Mouse (Mus musculus) forebrain, embryonic 12.5 days (tissue): ENCODE measurements around the gene Plekha7. TPM values are rescaled to one million over a fixed set of nuclear protein-coding genes. Genes with fewer than 3 reads are reported as not detected.

Experiments used
- ATAC-seq: fragments of 200-750 bp; cut with Nextera tagmentation; 2 replicates; pipeline ENCODE4 v1.8.0; 2017; ENCODE audit warnings: moderate TSS enrichment; ENCODE audit not compliant: low FRiP score
- H3K27ac ChIP-seq: fragments of 300-500 bp; sonication (generic); 2 replicates; pipeline ENCODE4 v1.5.1; 2016; ENCODE audit warnings: mild to moderate bottlenecking
- H3K27me3 ChIP-seq: fragments of 300-500 bp; sonication (generic); 2 replicates; pipeline ENCODE4 v1.6.1; 2016; ENCODE audit warnings: mild to moderate bottlenecking
- H3K36me3 ChIP-seq: fragments of 300-500 bp; sonication (generic); replicated peaks from 2 replicates; pipeline ENCODE4 v1.6.1; 2016; ENCODE audit warnings: mild to moderate bottlenecking
- H3K4me1 ChIP-seq: fragments of 300-500 bp; sonication (generic); 2 replicates; pipeline ENCODE4 v1.6.1; 2016
- H3K4me2 ChIP-seq: fragments of 300-500 bp; sonication (generic); 2 replicates; pipeline ENCODE4 v1.6.1; 2016; ENCODE audit warnings: mild to moderate bottlenecking, moderate library complexity
- H3K4me3 ChIP-seq: fragments of 300-500 bp; sonication (generic); replicated peaks from 2 replicates; pipeline ENCODE4 v1.5.1; 2016; ENCODE audit warnings: mild to moderate bottlenecking
- H3K9ac ChIP-seq: fragments of 300-500 bp; sonication (generic); 2 replicates; pipeline ENCODE4 v1.6.1; 2016; ENCODE audit warnings: mild to moderate bottlenecking
- H3K9me3 ChIP-seq: fragments of 300-500 bp; sonication (generic); 2 replicates; pipeline ENCODE4 v1.6.1; 2016
- WGBS: fragments of 180-500 bp; shearing (Covaris S2); methylation state at CpG from one replicate; pipeline ENCODE4 v1.1.7; 2016; 5-methylcytosine and 5-hydroxymethylcytosine counted together
- polyA plus RNA-seq: library from polyadenylated mRNA; unstranded; fragments of >200 nt; fragmentation: Nextera tagmentation; extraction: Ambion mirVana; gene quantifications from 2 replicates; pipeline ENCODE4 v1.2.1, GENCODE M21; 2016

Gene Plekha7
- polyA plus RNA-seq, 1 experiment from 2014 or later: 20.8 TPM

DNA sequence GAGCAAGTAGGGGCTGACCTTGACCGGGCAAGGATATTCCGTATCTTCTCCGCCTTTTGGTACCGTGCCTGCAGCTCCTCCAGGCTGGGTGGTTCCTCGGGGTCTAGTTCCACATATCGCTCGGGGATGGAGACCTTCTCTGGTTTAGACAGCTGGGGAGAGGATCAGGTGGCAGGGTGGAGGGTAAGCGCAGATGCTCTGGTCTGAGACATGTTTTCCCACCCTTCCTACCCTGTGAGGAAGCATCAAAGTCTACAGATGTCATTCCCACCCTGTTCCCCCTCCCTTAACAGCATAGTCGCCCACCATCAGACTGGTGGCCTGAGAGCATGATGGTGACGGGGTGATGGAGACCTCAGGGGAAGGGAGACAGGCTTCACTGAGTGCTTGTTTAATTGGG, 178.8 kb downstream of the Plekha7 start:
- ATAC-seq: no peak
- Histone ChIP-seq H3K9ac (no peak overlapping the region), H3K4me2 (no peak overlapping the region), H3K27ac (no peak overlapping the region), H3K4me1 (peaks cover 6% of the 10 kb centered on the region; the same call in 1 of the 2 replicates), H3K36me3 (peaks cover 30% of the 10 kb centered on the region; the same call in 1 of the 2 replicates), H3K27me3 (no peaks in the 10 kb centered on the region), H3K9me3 (no peaks in the 10 kb centered on the region), H3K4me3 (no peak overlapping the region)
- WGBS: 94% methylated on average over 10 of the region's 10 CpGs

- Histone ChIP-seq H3K4me2 (no peak overlapping the region), H3K9me3 (no peaks in the 10 kb centered on the region), H3K27ac (no peak overlapping the region), H3K9ac (no peak overlapping the region), H3K4me1 (peaks cover 12% of the 10 kb centered on the region), H3K36me3 (peaks cover 34% of the 10 kb centered on the region; the same call in 1 of the 2 replicates), H3K4me3 (no peak overlapping the region), H3K27me3 (no peaks in the 10 kb centered on the region)
- no peak for ATAC-seq
- WGBS: 96% methylated on average over 8 of the region's 8 CpGs
Measured at GRCm38 (mm10) chr7:116128286-116128685, 179.9 kb downstream of the Plekha7 start.

GRCm38 (mm10) chr7:116127052-116127451, 181.1 kb downstream of the Plekha7 start:
- 95% methylated on average over 2 of the region's 2 CpGs for WGBS

DNA sequence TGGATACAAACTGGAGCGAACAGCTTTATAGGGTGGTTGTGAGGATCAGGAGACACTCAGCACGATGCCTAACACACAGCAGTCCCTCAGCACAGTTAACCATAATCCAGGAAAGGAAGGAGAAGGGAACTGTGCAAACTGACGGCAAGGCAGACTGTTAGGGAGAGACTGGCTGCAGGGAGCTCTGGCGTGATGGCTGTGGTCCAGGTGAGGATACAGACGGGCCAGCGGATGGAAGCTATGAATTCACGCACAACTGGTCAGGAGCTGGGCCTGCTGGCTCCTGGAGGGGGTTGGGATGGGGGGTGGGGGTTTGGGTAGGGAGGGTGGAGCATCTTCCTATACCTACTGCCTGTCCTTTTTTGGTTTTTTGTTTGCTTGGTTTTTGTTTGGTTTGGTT, 182.5 kb downstream of the Plekha7 start:
- H3K4me1 ChIP-seq: peaks cover 31% of the 10 kb centered on the region
- no peak overlapping the region for H3K4me3 ChIP-seq
- H3K36me3 ChIP-seq: peaks cover 34% of the 10 kb centered on the region; the same call in 1 of the 2 replicates
- no peak for ATAC-seq
- no peaks in the 10 kb centered on the region for H3K27me3 ChIP-seq
- no peak overlapping the region for H3K4me2 ChIP-seq
- H3K9me3 ChIP-seq: no peaks in the 10 kb centered on the region
- H3K27ac ChIP-seq: no peak overlapping the region
- 86% methylated on average over 7 of the region's 7 CpGs for WGBS
- no peak overlapping the region for H3K9ac ChIP-seq

More at GRCm38 (mm10) chr7:116127052-116127451, 181.1 kb downstream of the Plekha7 start:
- no peak overlapping the region for H3K4me2 ChIP-seq
- H3K4me3 ChIP-seq: no peak overlapping the region
- no peak overlapping the region for H3K9ac ChIP-seq
- no peak for ATAC-seq
- H3K9me3 ChIP-seq: no peaks in the 10 kb centered on the region
- peaks cover 34% of the 10 kb centered on the region; the same call in 1 of the 2 replicates for H3K36me3 ChIP-seq
- H3K27ac ChIP-seq: no peak overlapping the region
- H3K4me1 ChIP-seq: peaks cover 24% of the 10 kb centered on the region
- H3K27me3 ChIP-seq: no peaks in the 10 kb centered on the region

DNA sequence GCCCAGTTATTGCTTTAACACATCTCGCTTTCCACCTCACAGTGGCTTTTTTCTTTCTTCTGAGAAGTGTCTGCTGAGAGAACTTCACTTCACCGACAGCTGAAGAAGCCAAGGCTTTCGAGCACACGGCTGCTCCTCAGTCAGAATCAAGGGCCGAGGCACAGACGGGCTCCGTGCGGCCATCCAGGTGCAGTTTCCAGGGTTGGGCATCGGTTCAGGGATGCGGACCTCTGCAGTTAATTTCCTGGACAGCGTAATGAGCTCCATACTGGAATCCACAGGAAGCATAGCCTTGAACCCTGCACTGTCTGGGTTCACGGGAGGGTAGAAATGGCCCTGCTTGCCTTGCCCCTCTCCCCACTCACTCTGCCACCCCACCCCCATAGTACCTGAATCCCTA, 184.1 kb downstream of the Plekha7 start:
- no peak overlapping the region for H3K4me3 ChIP-seq
- no peaks in the 10 kb centered on the region for H3K27me3 ChIP-seq
- WGBS: 89% methylated on average over 12 of the region's 12 CpGs
- no peaks in the 10 kb centered on the region for H3K9me3 ChIP-seq
- no peak overlapping the region for H3K4me2 ChIP-seq
- H3K9ac ChIP-seq: no peak overlapping the region
- peaks cover 28% of the 10 kb centered on the region; the same call in 1 of the 2 replicates for H3K36me3 ChIP-seq
- H3K4me1 ChIP-seq: peaks cover 36% of the 10 kb centered on the region
- H3K27ac ChIP-seq: no peak overlapping the region
- ATAC-seq: no peak

- no peak overlapping the region for H3K9ac ChIP-seq
- no peaks in the 10 kb centered on the region for H3K9me3 ChIP-seq
- no peak overlapping the region for H3K27ac ChIP-seq
- ATAC-seq: no peak
- no peaks in the 10 kb centered on the region for H3K27me3 ChIP-seq
- peaks cover 24% of the 10 kb centered on the region; the same call in 1 of the 2 replicates for H3K36me3 ChIP-seq
- peaks cover 36% of the 10 kb centered on the region for H3K4me1 ChIP-seq
- WGBS: 86% methylated on average over 2 of the region's 2 CpGs
- no peak overlapping the region for H3K4me2 ChIP-seq
- H3K4me3 ChIP-seq: no peak overlapping the region
Measured at GRCm38 (mm10) chr7:116123597-116123985, 184.6 kb downstream of the Plekha7 start.

GRCm38 (mm10) chr7:116122981-116123596, 185.1 kb downstream of the Plekha7 start:
- no peak for ATAC-seq
- 54% methylated on average over 13 of the region's 13 CpGs for WGBS
- no peak overlapping the region for H3K9ac ChIP-seq

DNA sequence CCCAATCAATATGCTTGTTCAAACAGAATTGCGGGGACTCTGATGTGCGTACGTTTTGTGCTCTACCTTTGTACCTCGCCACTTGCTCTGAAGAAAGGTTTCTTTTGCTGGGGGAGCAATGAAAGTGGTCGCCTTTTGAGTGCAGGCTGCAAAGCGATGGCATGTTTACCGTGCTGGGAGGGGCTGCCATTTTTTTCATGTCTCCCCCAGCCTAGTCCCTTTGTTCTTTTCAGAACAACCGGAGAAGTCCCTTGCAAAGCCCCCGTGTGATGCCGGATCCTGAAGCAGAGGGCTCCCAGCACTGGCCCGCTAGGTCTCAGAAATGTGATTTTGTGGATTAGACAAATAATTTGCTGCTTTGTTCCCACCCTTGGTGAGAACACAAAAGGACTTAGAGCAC, 187.0 kb downstream of the Plekha7 start:
- Histone ChIP-seq H3K4me2 (no peak overlapping the region), H3K27me3 (no peaks in the 10 kb centered on the region), H3K27ac (peak overlapping the region; percentile 50), H3K4me1 (peaks cover 36% of the 10 kb centered on the region), H3K9me3 (no peaks in the 10 kb centered on the region), H3K36me3 (peaks cover 10% of the 10 kb centered on the region; the same call in 1 of the 2 replicates), H3K4me3 (no peak overlapping the region), H3K9ac (no peak overlapping the region)
- 11% methylated on average over 11 of the region's 11 CpGs for WGBS
- ATAC-seq: no peak

More at GRCm38 (mm10) chr7:116122981-116123596, 185.1 kb downstream of the Plekha7 start:
- no peaks in the 10 kb centered on the region for H3K27me3 ChIP-seq
- H3K4me3 ChIP-seq: no peak overlapping the region
- H3K27ac ChIP-seq: no peak overlapping the region
- no peak overlapping the region for H3K4me2 ChIP-seq
- H3K9me3 ChIP-seq: no peaks in the 10 kb centered on the region
- peaks cover 36% of the 10 kb centered on the region for H3K4me1 ChIP-seq
- peaks cover 19% of the 10 kb centered on the region; the same call in 1 of the 2 replicates for H3K36me3 ChIP-seq

DNA sequence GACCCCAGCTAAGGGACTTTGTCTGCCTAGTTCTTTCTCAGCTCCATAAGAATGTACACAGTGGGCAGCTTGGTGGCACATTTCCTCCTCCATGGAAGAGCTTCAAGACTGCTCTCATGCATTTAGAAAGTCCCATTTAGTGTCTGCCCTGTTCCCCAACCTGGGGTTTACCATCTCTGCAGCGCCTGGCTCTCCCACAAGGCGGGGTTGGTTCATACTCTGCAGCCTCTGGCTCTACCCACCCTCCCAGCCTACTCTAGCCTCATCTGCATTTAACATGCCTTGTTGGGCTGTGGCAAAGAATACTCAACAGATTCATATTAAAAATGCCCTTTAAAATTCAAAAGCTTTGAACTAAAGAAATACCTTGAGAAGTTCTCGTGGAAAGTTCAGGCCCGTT, 187.4 kb downstream of the Plekha7 start:
- no peaks in the 10 kb centered on the region for H3K27me3 ChIP-seq
- H3K4me1 ChIP-seq: peaks cover 36% of the 10 kb centered on the region
- no peak overlapping the region for H3K4me2 ChIP-seq
- no peak overlapping the region for H3K4me3 ChIP-seq
- H3K27ac ChIP-seq: peak overlapping the region; percentile 50; the same call in 1 of the 2 replicates
- ATAC-seq: no peak
- H3K9ac ChIP-seq: no peak overlapping the region
- 53% methylated on average over 4 of the region's 4 CpGs for WGBS
- H3K9me3 ChIP-seq: no peaks in the 10 kb centered on the region
- peaks cover 10% of the 10 kb centered on the region; the same call in 1 of the 2 replicates for H3K36me3 ChIP-seq

- H3K36me3 ChIP-seq: 0 out of 2 replicates have a peak, but pooled peaks cover 5% of the 10 kb centered on the region
- H3K4me2 ChIP-seq: no peak overlapping the region
- no peaks in the 10 kb centered on the region for H3K27me3 ChIP-seq
- no peak overlapping the region for H3K4me3 ChIP-seq
- H3K9ac ChIP-seq: no peak overlapping the region
- ATAC-seq: no peak
- peaks cover 36% of the 10 kb centered on the region for H3K4me1 ChIP-seq
- 68% methylated on average over 1 of the region's 1 CpGs for WGBS
- no peaks in the 10 kb centered on the region for H3K9me3 ChIP-seq
- H3K27ac ChIP-seq: no peak overlapping the region
Measured at GRCm38 (mm10) chr7:116119306-116119857, 188.8 kb downstream of the Plekha7 start.

DNA sequence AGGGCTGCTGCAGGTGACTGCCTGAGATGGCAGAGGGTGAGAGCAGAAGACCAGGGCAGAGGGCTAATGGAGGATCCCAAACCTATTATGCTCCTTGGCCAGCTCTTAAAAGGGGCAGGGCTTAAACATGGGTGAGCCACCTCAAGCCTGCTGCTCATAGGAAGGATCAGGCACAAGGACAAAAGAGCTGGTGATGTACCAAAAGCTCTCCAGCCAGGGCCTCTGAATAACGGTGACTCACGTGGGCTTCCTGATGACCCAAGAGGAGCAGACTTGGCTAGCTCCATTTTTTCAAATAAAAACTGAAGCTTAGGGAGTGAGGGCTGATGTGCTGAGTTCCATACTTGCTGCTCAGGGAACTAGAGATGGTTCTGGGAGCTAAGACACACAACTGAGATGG, 192.2 kb downstream of the Plekha7 start:
- no peak for ATAC-seq
- Histone ChIP-seq H3K4me3 (no peak overlapping the region), H3K4me1 (peaks cover 8% of the 10 kb centered on the region), H3K27ac (no peak overlapping the region), H3K9ac (no peak overlapping the region), H3K36me3 (no peaks in the 10 kb centered on the region), H3K4me2 (no peak overlapping the region), H3K27me3 (no peaks in the 10 kb centered on the region), H3K9me3 (no peaks in the 10 kb centered on the region)
- WGBS: 70% methylated on average over 2 of the region's 2 CpGs

- Histone ChIP-seq H3K4me3 (no peak overlapping the region), H3K36me3 (no peaks in the 10 kb centered on the region), H3K9me3 (no peaks in the 10 kb centered on the region), H3K27ac (no peak overlapping the region), H3K4me1 (peaks cover 4% of the 10 kb centered on the region; the same call in 1 of the 2 replicates), H3K9ac (no peak overlapping the region), H3K27me3 (no peaks in the 10 kb centered on the region), H3K4me2 (no peak overlapping the region)
- no peak for ATAC-seq
- 76% methylated on average over 12 of the region's 12 CpGs for WGBS
Measured at GRCm38 (mm10) chr7:116115216-116115930, 192.8 kb downstream of the Plekha7 start.
